Mouse (Mus musculus) limb, embryonic 14.5 days (tissue): Measurements from ENCODE around the gene Mthfd1. TPM values are rescaled to one million over a fixed set of nuclear protein-coding genes. Genes with fewer than 3 reads are reported as not detected.
A peak's percentile ranks its signal among the peaks of the same experiment; 100 is the strongest.

Experiments used
- ATAC-seq: fragments of 200-750 bp; cut with Nextera tagmentation; 2 replicates; pipeline ENCODE4 v1.8.0; 2017; ENCODE audit warnings: low read depth, moderate number of reproducible peaks, moderate TSS enrichment; ENCODE audit not compliant: low FRiP score
- DNase-seq: peaks from one replicate; pipeline ENCODE4 v3.0.0-alpha.2; 2015; ENCODE audit warnings: low spot score
- H3K27ac ChIP-seq: fragments of 300-500 bp; sonication (generic); replicated peaks from 2 replicates; pipeline ENCODE4 v1.5.1; 2014; ENCODE audit warnings: low read depth, mild to moderate bottlenecking, low read length, moderate library complexity, mixed read lengths
- H3K27me3 ChIP-seq: fragments of 300-500 bp; sonication (generic); 2 replicates; pipeline ENCODE4 v1.6.1; 2014; ENCODE audit warnings: low read length, mixed read lengths; ENCODE audit not compliant: control insufficient read depth, insufficient read depth
- H3K36me3 ChIP-seq: fragments of 300-500 bp; sonication (generic); 2 replicates; pipeline ENCODE4 v1.6.1; 2014; ENCODE audit warnings: mild to moderate bottlenecking, low read length, moderate library complexity, mixed read lengths; ENCODE audit not compliant: control insufficient read depth, insufficient read depth
- H3K4me1 ChIP-seq: fragments of 300-500 bp; sonication (generic); 2 replicates; pipeline ENCODE4 v1.6.1; 2014; ENCODE audit warnings: antibody characterized with exemption, low read length, mixed read lengths; ENCODE audit not compliant: control insufficient read depth, insufficient read depth
- H3K4me2 ChIP-seq: fragments of 300-500 bp; sonication (generic); replicated peaks from 2 replicates; pipeline ENCODE4 v1.6.1; 2014; ENCODE audit warnings: low read depth, mild to moderate bottlenecking, low read length, moderate library complexity; ENCODE audit not compliant: severe bottlenecking
- H3K4me3 ChIP-seq: fragments of 300-500 bp; sonication (generic); replicated peaks from 2 replicates; pipeline ENCODE4 v1.5.1; 2014; ENCODE audit warnings: low read length
- H3K9ac ChIP-seq: fragments of 300-500 bp; sonication (generic); 2 replicates; pipeline ENCODE4 v1.6.1; 2014; ENCODE audit warnings: mild to moderate bottlenecking, low read depth, low read length, moderate library complexity; ENCODE audit not compliant: severe bottlenecking
- H3K9me3 ChIP-seq: fragments of 300-500 bp; sonication (generic); 2 replicates; pipeline ENCODE4 v1.6.1; 2016; ENCODE audit warnings: low read length; ENCODE audit not compliant: control insufficient read depth
- POLR2A ChIP-seq: fragments of 200-500 bp; IDR thresholded peaks from 2 replicates; pipeline ENCODE4 v1.8.0; 2012; ENCODE audit warnings: inconsistent platforms, mild to moderate bottlenecking, moderate library complexity, borderline replicate concordance; ENCODE audit not compliant: insufficient read depth, insufficient read length; ENCODE audit errors: extremely low read depth
- WGBS: fragments of 180-500 bp; shearing (Covaris S2); extraction: QIAGEN DNeasy Blood & Tissue Kit; methylation state at CpG from one replicate; pipeline ENCODE4 v1.1.7; 2014; 5-methylcytosine and 5-hydroxymethylcytosine counted together
- polyA plus RNA-seq, 2 experiments: library from polyadenylated mRNA; depleted of rRNA in 1 of 2; stranded (reverse) in 1 of 2; unstranded in 1 of 2; fragments of >200 nt; fragmentation: Nextera tagmentation in 1 of 2; extraction: Ambion mirVana in 1 of 2; gene quantifications; 2 replicates each; pipeline versions ENCODE4 v1.2.1 to v1.2.3; 2012 to 2014

The Mthfd1 gene
- polyA plus RNA-seq, 2 experiments, result 49.5 to 62.7 TPM

DNA sequence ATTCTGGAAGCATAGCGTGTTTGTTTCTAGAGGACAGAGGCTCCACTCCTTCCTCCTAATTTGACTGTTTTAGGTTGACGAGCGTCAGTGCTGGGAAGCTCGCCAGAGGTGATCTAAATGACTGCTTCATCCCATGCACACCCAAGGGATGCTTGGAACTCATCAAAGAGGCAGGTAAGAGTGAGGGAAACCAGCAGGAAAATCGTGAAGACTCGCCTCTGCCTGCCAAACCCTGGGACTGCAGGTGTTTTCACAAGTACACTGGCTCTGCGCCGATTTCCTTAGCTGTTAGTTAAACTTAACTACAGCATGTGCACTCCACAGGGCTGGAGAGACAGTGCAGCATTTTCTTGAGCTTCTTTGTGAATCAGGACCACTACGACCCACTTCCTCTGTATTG is 25.5 kb downstream of the Mthfd1 start:
- DNase-seq (peak; percentile 21), ATAC-seq (no peak)
- Histone ChIP-seq H3K27me3 (no peaks in the 10 kb centered on the region), H3K9ac (no peak overlapping the region), H3K9me3 (no peaks in the 10 kb centered on the region), H3K4me1 (0 out of 2 replicates have a peak, but pooled peaks cover 4% of the 10 kb centered on the region), H3K4me3 (no peak overlapping the region), H3K27ac (no peak overlapping the region), H3K4me2 (no peak overlapping the region), H3K36me3 (peaks cover 37% of the 10 kb centered on the region)
- TF ChIP-seq POLR2A, result no peak
- WGBS, result 86% methylated on average over 9 of the region's 9 CpGs

DNA sequence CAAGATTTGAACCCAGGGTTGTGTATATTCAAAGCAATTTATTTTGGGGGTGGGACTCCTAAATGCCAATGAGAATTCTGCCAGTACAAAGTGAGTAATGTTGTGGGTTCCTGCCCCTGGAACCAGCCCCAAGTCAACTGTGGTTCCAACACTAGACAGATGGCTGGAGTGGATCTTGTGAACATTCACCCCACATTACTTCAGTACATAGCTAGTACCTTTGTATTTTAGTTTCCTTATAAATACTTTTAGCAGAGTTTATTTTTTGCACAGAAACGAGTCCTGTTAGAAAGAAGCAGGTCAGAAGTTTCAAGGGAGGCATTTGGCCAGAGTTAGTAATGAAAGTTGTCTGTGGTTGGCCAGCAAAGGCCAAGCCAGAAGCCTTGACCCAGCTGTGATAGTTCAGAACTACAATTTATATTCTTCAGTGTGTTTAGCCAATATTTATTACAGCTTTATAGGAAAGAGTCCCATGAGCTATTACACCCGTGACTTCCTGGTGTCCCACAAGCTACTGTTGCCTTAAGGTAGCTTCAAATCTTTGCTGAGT is 26.1 kb downstream of the Mthfd1 start:
- TF ChIP-seq POLR2A, result no peak
- peaks cover 39% of the 10 kb centered on the region for H3K36me3 ChIP-seq
- no peak for DNase-seq
- H3K27ac ChIP-seq, result no peak overlapping the region
- no peak overlapping the region for H3K4me3 ChIP-seq
- no peak overlapping the region for H3K9ac ChIP-seq
- no peaks in the 10 kb centered on the region for H3K27me3 ChIP-seq
- no peak overlapping the region for H3K4me2 ChIP-seq
- H3K9me3 ChIP-seq, result no peaks in the 10 kb centered on the region
- WGBS, result 79% methylated on average over 2 of the region's 2 CpGs
- H3K4me1 ChIP-seq, result 0 out of 2 replicates have a peak, but pooled peaks cover 4% of the 10 kb centered on the region
- no peak for ATAC-seq

DNA sequence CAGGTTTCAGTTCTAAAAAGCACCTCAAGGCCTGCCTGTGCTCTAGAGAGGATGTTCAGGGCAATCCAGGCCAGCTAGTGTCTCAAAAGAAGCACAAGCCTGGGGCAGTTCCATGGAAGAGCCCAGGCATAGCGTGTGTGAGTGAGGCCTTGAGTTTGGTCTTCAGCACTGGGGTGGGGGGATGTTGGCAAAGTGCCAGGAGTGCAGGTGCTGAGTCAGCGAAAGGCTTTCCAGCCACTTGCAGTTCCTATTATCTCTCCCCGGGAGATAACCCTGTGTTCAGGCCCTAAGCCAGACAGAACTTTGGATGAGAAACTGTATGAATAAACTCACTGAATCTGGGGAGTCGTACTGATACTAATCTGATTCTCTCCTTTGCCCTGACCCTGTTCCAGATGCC is 27.0 kb downstream of the Mthfd1 start:
- no peak for TF ChIP-seq POLR2A
- peaks cover 41% of the 10 kb centered on the region for H3K36me3 ChIP-seq
- H3K4me2 ChIP-seq, result no peak overlapping the region
- no peak overlapping the region for H3K9ac ChIP-seq
- H3K4me3 ChIP-seq, result no peak overlapping the region
- WGBS, result 56% methylated on average over 4 of the region's 4 CpGs
- DNase-seq, result peak; percentile 64
- H3K4me1 ChIP-seq, result 0 out of 2 replicates have a peak, but pooled peaks cover 4% of the 10 kb centered on the region
- H3K9me3 ChIP-seq, result no peaks in the 10 kb centered on the region
- ATAC-seq, result peak; percentile 47; the same call in 1 of the 2 replicates
- H3K27me3 ChIP-seq, result no peaks in the 10 kb centered on the region
- no peak overlapping the region for H3K27ac ChIP-seq

DNA sequence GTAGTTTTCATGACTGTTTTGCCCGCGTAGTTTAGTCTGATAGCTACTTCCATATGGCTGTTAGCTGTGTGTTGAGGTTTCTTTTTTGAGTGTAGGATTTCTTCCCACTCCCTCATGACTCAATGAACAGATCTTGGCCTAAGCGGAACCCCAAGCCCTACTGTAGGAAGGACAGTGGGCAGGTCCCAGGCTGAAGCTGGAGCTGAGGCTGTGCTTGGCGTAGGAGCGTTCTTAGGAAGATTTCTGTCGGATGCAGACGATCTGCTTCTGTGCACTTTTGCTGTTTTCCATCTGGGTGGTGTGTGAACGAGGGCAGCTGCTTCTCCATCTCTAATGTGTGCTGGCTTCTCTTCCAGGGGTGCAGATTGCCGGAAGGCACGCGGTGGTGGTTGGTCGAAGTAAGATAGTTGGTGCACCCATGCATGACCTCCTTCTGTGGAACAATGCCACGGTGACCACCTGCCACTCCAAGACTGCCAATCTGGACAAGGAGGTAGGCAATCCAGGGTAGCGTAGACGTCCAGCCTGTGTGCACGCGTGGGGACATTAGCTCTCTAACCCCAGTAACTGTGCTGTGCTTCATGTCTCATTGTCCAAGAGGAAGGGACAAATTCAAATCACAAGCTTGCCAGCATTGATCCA is 27.6 kb downstream of the Mthfd1 start:
- Histone ChIP-seq H3K27ac (no peak overlapping the region), H3K36me3 (peaks cover 42% of the 10 kb centered on the region), H3K9me3 (no peaks in the 10 kb centered on the region), H3K9ac (no peak overlapping the region), H3K4me3 (no peak overlapping the region), H3K4me1 (0 out of 2 replicates have a peak, but pooled peaks cover 4% of the 10 kb centered on the region), H3K27me3 (no peaks in the 10 kb centered on the region), H3K4me2 (no peak overlapping the region)
- TF ChIP-seq POLR2A, result no peak
- DNase-seq (no peak), ATAC-seq (no peak)
- 90% methylated on average over 17 of the region's 17 CpGs for WGBS

DNA sequence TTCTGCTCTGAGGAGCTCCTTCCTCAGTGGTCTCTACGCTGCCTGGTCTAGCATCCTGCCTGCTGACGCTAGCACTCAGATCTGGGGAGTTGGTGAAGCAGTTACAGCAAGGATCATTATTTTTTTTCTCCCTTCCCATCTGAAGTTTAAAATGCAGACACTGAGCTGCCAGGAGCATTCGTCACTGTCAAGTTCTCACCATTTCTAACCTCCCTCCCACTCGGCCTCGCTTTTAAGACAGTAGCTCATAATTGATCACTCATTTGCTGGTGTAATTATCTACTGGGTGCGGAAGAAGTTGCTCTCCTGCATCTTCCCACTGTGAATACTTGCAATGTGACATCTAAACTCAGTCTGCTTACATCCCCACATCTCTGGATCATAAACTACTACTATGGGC is 30.3 kb downstream of the Mthfd1 start:
- 0 out of 2 replicates have a peak, but pooled peaks cover 4% of the 10 kb centered on the region for H3K4me1 ChIP-seq
- H3K27me3 ChIP-seq, result no peaks in the 10 kb centered on the region
- no peak overlapping the region for H3K27ac ChIP-seq
- no peak overlapping the region for H3K9ac ChIP-seq
- no peak for TF ChIP-seq POLR2A
- H3K4me2 ChIP-seq, result no peak overlapping the region
- 78% methylated on average over 6 of the region's 6 CpGs for WGBS
- peaks cover 54% of the 10 kb centered on the region for H3K36me3 ChIP-seq
- H3K9me3 ChIP-seq, result no peaks in the 10 kb centered on the region
- H3K4me3 ChIP-seq, result no peak overlapping the region
- no peak for ATAC-seq
- no peak for DNase-seq
